Mouse (Mus musculus) myocyte (in vitro differentiated cells): Measurements from ENCODE around the gene Tbr1.

ENCODE experiments used
- CEBPB ChIP-seq: IDR thresholded peaks from 2 replicates; pipeline ENCODE4 v1.6.1; 2011; ENCODE audit warnings: mild to moderate bottlenecking, moderate library complexity; ENCODE audit not compliant: poor library complexity, insufficient read depth, severe bottlenecking
- E2F4 ChIP-seq: IDR thresholded peaks from one replicate; pipeline ENCODE4 v1.6.1; 2011; ENCODE audit warnings: mild to moderate bottlenecking, control low read depth, moderate library complexity; ENCODE audit not compliant: insufficient read depth
- MAX ChIP-seq: IDR thresholded peaks from one replicate; pipeline ENCODE4 v1.6.1; 2011; ENCODE audit warnings: low read depth, mild to moderate bottlenecking, control low read depth
- MYOD1 ChIP-seq, 3 experiments: IDR thresholded peaks; one replicate each; pipeline ENCODE4 v1.6.1; 2011; ENCODE audit warnings: control low read depth in 2 of 3, low read depth in 2 of 3, mild to moderate bottlenecking in 2 of 3, moderate library complexity in 1 of 3; ENCODE audit not compliant: insufficient read length in 2 of 3, control insufficient read depth in 1 of 3
- POLR2A ChIP-seq: IDR thresholded peaks from one replicate; pipeline ENCODE4 v1.6.1; 2011; ENCODE audit warnings: low read depth, mild to moderate bottlenecking, control low read depth, moderate library complexity; ENCODE audit not compliant: insufficient read length
- POLR2AphosphoS2 ChIP-seq: IDR thresholded peaks from one replicate; pipeline ENCODE4 v1.6.1; 2011; ENCODE audit warnings: low read depth, control low read depth; ENCODE audit not compliant: insufficient read length
- REST ChIP-seq: IDR thresholded peaks from one replicate; pipeline ENCODE4 v1.6.1; 2011; ENCODE audit warnings: mild to moderate bottlenecking, control low read depth, moderate library complexity; ENCODE audit not compliant: insufficient read depth, insufficient read length
- SRF ChIP-seq: IDR thresholded peaks from one replicate; pipeline ENCODE4 v1.6.1; 2011; ENCODE audit warnings: low read depth; ENCODE audit not compliant: control insufficient read depth, insufficient read length
- TCF12 ChIP-seq: IDR thresholded peaks from one replicate; pipeline ENCODE4 v1.6.1; 2011; ENCODE audit warnings: mild to moderate bottlenecking, control low read depth; ENCODE audit not compliant: poor library complexity, insufficient read depth, severe bottlenecking
- USF1 ChIP-seq: IDR thresholded peaks from one replicate; pipeline ENCODE4 v1.6.1; 2011; ENCODE audit warnings: low read depth, mild to moderate bottlenecking, control low read depth, moderate library complexity

DNA sequence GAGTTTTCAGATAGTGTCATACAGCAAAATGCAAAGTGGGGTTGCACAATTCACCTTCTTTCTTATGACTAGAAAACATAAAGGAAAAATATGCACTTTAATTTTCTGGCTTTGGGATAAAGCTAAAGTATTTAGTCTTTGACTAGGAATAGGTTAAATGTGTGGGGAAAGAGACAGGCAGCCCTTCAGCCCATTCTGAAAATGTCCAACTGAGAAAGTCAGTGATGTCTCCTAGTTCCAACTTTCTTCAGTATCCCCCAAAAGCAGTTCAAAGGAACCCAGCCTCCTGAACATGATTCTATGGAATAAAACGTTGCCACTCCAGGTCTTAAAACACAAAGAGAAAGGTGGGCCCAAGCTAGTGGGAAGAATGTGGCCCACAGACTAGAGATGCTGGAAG, 6.7 kb downstream of the Tbr1 start:
- TF ChIP-seq POLR2A = no peak
- TF ChIP-seq E2F4 = no peak
- no peak for TF ChIP-seq USF1
- no peak for TF ChIP-seq TCF12
- no peak for TF ChIP-seq MYOD1 (IDR thresholded peaks at IDR 0.05; ENCODE audit: control insufficient read depth in 1 of 3, insufficient read length in 2 of 3, low read depth in 2 of 3)
- no peak for TF ChIP-seq REST
- no peak for TF ChIP-seq POLR2AphosphoS2
- no peak for TF ChIP-seq MAX
- no peak for TF ChIP-seq CEBPB
- TF ChIP-seq SRF = no peak
